Mouse (Mus musculus) Muller cell, postnatal 12 days (primary cell): ENCODE data around the gene Actn1.
"Not testable (repeated sequence)": the region's sequence is repeated elsewhere in the genome, so short reads cannot be mapped to it uniquely, and the experiment has no call there.

ENCODE experiments used
- DNase-seq: peaks from one replicate; pipeline ENCODE4 v3.0.0-alpha.2; 2015; ENCODE audit errors: inconsistent ontology term

The Actn1 gene

DNA sequence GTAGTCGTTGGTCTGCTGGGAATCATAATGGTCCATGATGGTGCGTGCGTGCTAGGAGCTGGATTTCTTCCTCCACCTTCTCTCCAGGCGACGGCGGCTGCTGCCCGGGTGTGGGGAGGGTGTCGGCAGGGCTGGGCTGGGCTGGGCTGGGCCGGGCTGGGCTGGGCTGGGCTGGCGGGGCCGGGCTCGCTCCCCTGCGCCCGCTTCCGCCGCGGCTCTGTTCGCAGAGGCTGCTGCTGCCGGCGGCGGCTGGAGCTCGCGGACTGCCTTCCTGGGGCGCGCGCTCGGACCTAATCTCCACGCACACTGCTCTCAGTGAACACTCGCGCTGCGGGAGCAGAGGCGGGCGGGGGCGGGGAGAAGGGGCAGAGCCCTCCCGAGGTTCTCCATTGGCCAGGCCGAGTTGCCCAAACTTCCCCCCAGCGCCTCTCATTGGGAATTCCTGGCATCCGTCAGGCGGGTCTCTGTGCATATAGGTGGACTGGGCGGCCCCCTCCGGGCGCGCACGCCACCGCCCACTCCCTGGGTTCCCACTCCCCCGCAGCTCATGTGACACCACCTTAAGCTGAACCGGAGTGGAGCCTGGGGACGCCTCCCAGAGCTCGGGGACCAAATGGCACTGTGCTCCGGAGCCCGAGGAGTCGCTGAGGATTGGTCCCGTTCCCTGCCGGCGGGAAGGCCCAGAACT is at the start of gene Actn1:
Gene Actn1, minus strand, starts transcription at position 316 of the 688 bp plus-strand sequence.
- DNase-seq, result peak; percentile 100

DNA sequence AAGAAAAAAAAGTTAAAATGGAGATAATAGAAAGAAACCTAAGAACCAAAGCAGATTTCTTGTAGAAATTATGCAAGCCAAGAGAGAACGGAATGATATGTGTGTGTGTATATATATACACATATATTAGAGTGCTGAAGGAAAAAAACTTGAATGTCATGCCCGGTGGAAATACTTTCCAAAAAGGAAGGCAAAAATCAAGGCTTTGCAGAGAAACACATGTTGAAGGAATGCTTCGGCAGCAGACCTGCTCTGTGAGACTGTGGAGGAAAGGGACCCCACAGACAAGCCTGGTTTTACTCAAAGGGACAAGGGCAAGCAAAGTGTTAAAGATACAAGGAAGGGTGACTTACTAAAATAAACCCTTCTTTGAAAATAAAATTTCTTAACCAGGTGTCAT is 47.4 kb upstream of the Actn1 start:
- no peak for DNase-seq

DNA sequence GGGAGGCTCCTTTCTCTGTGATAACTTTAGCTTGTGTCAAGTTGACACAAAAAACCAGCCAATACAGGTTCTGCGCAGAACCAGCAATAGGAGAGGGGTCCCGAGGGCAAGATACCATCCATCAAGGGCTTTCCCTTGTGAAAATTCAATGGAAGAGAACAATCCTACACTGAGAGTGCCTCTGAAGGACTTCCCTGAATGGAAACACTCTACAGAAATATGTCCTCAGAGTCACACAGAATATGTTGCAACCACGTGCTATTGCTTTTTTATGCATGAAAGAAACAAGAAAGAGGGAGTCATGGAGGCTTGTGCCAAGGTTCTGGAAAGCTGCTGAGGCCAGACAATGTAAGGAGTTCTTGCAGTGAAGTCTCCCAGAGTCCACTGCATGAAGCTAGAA is 44.3 kb upstream of the Actn1 start:
- no peak for DNase-seq

DNA sequence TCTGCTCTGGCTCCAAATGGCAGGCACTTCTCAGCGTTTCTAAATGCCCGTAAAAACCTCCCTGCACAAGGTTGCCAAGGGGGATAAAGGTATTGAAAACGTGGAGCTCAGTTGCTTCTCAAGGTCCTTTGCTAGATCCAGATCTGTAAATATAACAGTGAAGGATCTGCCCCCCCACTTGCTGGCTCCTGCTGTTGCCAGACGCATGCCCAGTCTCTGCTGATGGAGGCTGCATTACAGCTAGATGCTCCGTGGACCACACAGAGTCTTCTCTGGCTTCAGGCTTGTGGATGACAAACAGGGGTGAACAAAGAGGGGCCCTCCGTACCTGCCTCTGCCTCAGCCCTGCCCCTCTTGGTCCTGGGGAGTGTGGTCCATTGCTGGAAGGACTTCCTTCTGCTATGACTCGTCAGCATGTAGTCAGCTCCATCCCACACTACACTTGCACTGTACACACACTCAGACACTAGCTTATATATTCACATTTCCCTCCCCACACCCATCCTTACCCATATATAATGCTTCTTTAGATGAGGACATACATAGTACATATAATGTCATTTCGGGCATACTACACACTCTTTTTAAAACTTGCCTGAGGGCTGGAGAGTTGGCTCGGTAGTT is 40.8 kb upstream of the Actn1 start:
- no peak for DNase-seq

DNA sequence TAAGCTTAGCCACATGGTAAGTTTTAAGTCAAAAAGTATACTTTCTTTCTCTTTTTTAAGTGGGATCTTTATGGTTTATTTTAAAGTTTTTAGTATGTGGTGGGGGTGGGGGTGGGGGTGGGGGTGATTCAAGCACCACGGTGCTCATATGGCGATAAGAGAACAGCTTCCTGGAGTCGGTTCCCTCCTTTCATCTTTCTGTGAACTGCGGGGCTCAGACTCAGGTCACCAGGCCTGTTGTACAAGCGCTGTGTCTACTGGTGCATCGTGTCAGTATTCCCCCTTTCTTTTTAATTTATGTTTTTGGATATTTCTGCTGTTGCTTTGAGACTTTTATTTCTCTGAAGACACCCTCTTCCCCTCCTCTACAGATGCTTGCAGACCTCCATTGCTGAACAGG is 38.5 kb upstream of the Actn1 start:
- no peak for DNase-seq

DNA sequence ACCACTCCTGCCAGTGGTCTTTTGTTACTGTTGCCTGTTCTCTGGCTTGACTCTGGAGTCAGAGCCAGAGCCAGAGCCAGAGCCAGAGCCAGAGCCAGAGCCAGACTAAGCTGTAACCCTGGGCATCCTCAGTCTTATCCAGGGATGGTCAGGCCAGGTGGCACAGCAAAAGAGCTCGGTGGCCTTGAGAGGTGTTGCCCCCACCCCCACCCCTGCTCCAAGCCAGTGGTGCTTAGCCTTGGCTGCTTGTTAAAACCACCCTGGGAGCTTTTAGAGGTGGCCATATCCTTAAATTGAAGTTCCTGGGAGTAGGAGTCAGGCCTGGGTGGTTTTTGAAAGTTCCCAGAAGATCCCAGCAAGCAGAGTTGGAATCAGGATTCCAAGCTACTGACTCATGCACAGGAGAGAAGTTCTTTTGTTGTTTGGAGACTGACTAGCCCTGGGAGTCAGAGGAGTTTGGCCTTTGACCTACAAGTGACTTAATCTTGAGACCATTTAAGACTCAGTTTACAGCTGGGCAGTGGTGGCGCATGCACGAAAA is 31.8 kb upstream of the Actn1 start:
- peak; percentile 59 for DNase-seq

DNA sequence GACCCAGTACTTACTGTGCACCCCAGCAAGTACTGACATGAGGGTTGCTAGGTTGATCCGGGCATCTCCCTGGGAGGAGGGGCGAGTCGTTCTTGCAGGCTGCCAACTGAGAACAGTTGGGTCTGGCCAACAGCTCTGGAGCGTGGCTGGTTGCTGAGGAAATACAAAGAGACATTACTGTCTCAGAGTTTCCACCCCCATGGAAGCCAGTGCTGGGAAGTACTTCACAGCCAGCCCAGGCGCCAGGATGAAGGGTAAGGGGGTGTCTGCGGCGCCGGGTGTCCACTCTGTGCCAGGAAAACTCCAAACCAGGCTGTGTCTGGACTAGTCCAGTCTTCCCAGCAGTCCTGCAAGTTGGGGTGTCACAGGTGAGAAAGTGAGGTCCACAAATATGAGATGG is 30.8 kb upstream of the Actn1 start:
- DNase-seq, result peak; percentile 55

DNA sequence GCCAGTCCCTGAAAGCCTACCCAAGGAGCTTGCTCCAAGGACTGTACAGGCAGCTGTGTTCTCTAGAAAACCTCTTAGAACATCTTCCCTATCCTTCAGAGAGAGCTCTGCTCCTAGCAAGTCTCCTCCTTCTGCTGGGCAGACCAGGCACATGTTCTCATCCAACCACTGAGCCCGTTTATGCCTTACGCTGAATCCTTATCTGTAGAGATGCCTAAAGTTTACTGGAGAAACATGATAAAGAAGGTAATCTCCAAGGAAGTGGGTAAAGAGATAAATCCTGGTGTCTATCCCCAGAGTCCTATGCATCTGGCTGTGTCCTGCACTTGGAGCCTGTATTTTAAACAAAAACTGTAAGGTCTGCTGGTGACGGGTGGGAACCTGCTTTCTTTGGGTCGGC is 30.3 kb upstream of the Actn1 start:
- DNase-seq, result no peak

DNA sequence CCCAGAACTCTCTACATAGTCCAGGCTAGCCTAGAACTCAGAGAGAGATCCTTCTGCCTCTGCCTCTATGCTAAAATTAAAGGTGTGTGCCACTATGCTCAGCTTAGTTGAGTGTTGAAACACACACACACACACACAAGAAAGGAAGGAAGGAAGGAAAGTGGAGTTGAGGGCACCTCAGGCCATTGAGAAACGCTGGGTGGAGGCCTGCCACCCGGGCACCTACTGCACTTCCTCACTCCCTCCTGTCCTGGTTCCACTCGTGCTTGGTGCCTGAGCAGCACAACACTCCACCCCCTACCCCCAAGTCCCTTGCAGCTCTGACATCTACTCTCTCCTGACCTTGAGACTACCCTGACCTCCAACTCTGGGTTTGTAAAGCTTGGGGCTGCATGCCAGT is 29.6 kb upstream of the Actn1 start:
- DNase-seq, result no peak

DNA sequence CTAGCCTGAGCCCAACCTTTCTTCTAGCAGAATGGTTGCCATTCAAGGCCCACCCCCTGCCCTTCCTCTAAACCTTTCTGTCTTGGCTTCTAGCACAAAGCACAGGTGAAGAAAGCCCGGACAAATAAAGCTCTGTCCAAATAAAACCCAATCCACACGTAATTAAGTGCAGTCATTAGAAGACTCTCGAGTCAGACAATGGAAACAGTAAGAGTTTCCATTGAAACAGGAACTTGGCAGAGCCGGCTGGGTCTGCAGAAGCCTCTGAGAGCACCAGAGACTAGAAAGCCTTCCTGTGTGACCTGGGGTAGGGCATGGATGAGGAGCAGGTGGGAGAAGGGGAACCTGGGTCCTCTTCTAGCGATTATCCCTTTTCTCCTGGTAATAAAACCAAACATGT is 25.7 kb upstream of the Actn1 start:
- DNase-seq, result no peak

DNA sequence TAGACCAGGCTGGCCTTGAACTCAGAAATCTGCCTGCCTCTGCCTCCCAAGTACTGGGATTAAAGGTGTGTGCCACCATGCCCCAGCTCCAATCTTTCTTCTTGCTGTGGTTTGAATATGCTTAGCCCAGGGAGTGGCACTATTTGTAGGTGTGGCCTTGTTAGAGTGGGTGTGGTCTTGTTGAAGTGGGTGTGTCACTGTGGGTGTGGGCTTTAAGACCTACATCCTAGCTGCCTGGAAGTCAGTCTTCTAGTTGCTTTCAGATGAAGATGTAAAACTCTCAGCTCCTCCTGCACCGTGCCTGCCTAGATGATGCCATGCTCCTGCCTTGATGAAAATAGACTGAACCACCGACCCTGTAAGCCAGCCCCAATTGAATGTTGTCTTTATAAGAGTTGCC is 24.1 kb upstream of the Actn1 start:
- not testable (repeated sequence) for DNase-seq

DNA sequence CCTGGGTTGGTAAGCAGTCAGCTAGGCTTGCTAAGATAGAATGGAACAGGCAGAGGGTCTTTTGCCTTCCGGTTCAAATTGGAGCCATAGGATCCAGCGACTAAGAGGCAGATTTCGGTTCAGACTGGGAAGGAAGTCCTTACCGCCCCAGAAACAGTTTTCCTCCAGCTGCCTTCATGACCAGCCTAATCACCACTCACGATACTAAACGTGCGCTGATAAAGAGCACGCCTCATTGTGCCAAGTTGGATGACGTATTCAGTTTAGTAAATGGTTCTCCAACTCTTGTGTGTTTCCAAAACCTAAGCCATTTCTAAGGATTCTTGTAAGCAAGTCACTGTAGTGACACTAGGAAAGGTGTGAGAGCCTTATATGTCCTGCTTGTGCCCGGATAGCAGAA is 18.7 kb upstream of the Actn1 start:
- no peak for DNase-seq

DNA sequence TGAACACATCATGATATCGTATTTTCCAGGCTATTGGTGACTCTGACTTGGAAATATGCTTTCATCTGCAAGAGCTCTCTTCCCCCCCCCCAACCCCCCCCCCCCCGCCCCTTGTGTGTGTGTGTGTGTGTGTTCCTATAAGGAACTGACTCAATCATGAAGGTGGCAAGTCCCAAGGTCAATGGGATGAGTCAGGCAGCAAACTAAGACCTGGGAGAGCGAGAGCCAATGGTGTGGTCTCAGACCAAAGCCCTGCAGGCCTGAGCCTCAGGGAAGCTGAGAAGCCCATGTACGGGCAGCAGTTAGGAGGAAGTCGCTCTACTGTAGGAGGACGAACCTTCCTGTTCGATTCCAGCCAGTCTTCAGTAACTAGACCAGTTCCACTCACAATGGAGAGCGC is 17.3 kb upstream of the Actn1 start:
- no peak for DNase-seq

DNA sequence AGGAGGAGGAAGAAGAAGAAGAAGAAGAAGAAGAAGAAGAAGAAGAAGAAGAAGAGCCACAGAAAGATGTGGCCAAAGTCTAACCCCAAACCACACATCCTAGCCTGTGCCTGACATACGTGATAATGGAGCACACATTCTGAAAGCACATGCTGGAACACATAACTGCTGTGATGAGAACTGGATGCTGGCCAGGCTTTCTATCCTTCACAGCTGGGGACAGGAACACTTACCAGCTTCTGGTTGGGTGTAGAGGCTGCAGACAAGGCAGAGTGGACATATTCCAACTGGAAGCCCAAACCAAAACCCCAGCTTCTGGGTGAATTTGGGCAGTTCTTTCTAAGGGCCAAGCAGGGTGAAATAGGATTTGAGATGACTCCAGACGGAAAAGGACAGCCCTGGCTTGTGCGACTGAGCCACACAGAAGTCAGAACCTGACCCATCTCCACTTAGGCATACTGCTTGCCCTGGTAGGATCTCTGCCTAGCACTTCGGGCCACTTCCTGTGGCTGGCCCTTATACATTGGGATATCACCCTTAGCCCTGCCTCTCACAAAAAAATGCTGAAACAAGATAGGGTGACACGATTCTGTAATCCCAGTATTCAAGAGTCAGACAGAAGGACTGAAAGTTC is 15.1 kb upstream of the Actn1 start:
- DNase-seq, result no peak

DNA sequence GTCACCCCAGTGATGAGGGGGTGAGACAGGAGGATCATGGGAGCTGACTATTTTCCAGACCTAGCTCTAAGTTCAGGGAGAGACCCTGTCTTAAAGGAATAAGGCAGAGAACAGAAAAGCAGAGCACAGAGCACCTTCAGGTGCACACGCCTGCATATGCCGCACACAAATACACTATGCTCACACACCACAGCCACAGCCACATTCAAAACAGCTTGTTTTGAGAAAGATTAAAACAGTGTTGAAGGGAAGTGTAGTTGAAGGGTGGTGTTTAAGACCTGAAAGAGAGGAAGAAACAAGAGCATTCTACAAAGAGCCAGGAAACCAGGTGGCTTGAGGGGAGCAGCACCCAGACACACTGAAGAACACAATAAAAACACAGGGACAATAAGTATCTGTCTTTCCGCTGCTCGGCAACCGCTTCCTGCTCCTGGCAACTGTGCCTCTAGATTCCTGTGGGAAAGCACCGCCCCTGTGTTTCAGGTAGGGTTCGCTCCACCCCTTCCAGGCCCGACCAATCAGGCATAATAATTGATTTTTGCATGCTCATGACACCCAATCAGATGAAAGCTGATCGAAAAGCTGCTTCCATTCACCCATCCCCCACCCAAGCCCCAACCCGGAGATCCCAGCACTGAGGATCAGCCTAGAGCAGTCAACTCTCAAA is 13.0 kb upstream of the Actn1 start:
- DNase-seq, result no peak

DNA sequence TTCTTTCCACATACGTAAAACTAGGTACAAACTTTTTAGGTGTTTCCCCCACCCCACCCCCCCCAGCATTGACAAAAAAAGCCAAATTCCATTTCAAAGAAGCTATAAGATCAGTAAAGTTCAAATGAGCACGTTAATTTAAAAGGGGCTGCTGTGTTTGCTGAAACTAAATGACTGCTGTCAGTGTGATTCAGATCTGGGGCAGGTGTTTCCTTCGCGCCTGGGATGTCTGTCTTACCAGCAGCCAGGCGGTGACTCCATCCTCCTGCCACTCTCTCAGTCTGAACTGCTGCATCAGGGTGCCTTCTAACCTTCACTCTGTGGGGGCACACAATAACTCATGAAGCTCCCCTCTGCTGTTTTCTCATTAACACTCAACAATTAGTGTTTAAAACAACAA is 11.6 kb upstream of the Actn1 start:
- no peak for DNase-seq

DNA sequence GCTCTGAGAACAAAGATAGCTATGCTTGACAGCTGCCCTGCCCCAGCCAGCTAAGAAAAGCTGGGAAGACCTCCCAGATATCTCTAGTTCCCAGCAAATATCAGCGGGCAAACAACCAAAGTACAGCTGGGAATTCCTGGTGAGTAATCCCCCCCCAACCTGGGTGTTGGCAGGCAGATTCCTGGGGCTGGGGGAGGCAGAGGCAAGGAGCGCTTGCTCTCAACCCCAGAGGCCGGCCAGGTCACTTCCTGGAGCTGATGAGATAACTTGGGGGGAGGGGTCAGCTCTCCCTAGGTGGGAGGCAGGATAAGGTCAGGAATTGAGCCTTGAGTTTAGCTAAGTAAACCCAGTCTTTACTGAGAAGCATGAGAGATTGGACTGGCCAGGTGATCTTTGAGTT is 10.8 kb upstream of the Actn1 start:
- peak; percentile 83 for DNase-seq

DNA sequence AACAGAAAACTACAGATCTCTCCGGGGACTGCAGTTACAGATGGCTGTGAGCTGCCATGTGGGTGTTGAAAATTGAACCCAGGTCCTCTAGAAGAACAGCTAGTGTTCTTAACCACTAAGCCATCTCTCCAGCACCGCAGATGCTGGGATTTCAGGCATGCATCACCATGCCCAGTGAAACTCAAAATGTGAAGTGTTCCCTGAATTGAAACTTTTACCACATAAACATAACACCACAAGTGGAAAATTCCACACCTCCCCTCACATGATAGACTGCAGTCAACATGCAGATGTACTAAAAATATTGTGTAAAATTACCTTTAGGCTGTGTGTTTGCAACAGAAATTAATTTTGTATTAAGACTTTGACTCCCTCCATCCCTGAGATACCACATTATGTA is 9.1 kb upstream of the Actn1 start:
- no peak for DNase-seq

DNA sequence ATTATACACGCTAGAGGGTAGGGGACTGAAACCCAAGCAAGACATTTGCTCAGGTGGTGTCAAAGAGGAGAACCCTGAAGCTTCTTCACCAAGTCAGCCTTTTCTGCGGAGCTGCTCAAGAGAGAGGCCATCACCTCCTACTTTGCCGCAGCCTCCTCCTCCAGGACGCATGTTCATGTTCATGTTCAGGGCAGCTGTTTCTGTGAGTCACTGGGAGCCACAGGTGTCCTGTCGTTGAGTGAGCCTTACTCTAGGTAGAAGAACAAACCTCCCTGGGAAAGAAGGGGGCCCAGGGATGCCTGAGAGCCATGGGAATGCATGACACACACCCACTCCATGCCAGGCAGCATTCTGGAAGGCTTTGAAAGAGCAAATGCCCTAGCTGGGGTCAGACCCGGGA is 7.8 kb upstream of the Actn1 start:
- DNase-seq, result no peak

DNA sequence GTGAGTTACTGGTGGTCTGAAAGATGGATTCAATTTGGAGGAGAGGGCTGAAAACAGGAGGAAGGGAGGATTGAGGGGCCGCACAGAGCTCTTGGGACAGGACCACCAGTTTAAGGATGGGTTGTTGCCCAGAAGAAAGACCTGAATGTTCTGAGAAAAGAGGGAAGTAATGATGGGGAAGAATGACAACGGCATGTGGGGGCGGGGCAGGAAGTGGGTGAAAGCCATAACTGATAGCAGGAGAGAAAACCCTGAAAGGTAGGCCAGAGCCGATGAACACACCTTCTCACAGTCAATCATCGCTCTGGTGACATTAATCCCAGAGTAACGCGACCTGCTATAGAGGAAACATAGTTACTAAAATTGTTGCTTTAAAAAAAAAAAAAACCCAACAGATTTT is 4.2 kb upstream of the Actn1 start:
- not testable (repeated sequence) for DNase-seq

DNA sequence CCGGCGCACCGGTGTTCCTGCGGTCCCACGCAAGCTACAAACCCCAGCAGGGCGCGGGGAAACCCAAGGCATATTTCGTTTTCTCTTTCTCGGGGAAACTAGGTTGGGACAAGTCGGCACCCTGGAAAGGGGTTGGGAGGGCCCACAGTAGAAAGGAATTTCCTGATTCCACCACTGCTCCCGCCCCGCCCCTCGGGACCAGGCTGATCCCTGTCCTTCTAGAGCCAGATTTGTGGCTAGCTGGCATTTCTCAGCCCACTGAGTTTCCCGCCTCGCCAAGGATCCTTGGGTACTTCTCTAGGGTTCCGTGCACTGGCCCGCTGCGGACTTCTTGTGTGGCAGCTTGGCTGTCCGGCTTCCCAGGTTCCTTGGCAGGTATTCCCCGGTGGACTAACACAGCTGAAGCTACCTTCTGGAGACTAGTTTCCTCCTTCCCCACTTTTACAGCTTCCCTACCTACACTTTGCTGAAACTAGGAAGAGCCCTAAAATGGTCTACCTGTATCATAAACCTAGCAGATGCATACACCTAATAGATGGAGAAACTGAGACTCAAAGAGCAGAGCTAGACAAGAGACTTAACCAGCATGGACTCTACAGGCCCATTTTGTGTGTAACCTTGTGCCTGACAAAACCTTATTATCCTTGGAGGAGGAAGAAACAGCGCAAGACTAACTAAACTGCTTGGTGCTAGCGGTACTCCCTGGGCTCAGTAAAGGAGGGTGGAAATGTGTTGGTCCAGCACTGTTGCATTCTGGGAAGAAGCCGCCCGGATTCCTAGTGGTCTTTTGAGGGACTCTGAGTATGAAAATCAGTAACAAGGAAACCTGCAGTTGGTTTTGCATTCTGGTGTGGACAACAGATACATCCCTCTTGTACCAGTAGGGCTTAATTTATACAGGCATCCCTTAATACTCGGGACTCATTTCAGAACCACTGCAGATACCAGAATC is 849 bp upstream of the Actn1 start:
- DNase-seq, result peak; percentile 94
